Mouse (Mus musculus) limb, embryonic 10.5 days (tissue): ENCODE measurements around the gene Mitf. TPM values are rescaled to one million over a fixed set of nuclear protein-coding genes. Genes with fewer than 3 reads are reported as not detected.

Experiments
- DNase-seq: peaks from one replicate; pipeline ENCODE4 v3.0.0-alpha.2; 2017; ENCODE audit warnings: low spot score
- H3K27ac ChIP-seq: fragments of 300-500 bp; sonication (generic); 2 replicates; pipeline ENCODE4 v1.5.1; 2016; ENCODE audit warnings: mild to moderate bottlenecking
- H3K27me3 ChIP-seq: fragments of 300-500 bp; sonication (generic); 2 replicates; pipeline ENCODE4 v1.6.1; 2016; ENCODE audit warnings: low read depth, mild to moderate bottlenecking; ENCODE audit not compliant: poor library complexity, severe bottlenecking
- H3K36me3 ChIP-seq: fragments of 300-500 bp; sonication (generic); 2 replicates; pipeline ENCODE4 v1.6.1; 2016; ENCODE audit warnings: mild to moderate bottlenecking, moderate library complexity
- H3K4me1 ChIP-seq: fragments of 300-500 bp; sonication (generic); 2 replicates; pipeline ENCODE4 v1.6.1; 2016
- H3K4me3 ChIP-seq: fragments of 300-500 bp; sonication (generic); 2 replicates; pipeline ENCODE4 v1.5.1; 2016; ENCODE audit warnings: mild to moderate bottlenecking, moderate library complexity
- H3K9me3 ChIP-seq: fragments of 300-500 bp; sonication (generic); replicated peaks from 2 replicates; pipeline ENCODE4 v1.6.1; 2016; ENCODE audit warnings: mild to moderate bottlenecking
- WGBS: fragments of 180-500 bp; shearing (Covaris S2); methylation state at CpG from one replicate; pipeline ENCODE4 v1.1.7; 2016; 5-methylcytosine and 5-hydroxymethylcytosine counted together
- polyA plus RNA-seq: library from polyadenylated mRNA; unstranded; fragments of >200 nt; fragmentation: Nextera tagmentation; extraction: Ambion mirVana; gene quantifications from 2 replicates; pipeline ENCODE4 v1.2.1, GENCODE M21; 2016

Gene Mitf
- polyA plus RNA-seq, 1 experiment from 2014 or later: 0.80 TPM

DNA sequence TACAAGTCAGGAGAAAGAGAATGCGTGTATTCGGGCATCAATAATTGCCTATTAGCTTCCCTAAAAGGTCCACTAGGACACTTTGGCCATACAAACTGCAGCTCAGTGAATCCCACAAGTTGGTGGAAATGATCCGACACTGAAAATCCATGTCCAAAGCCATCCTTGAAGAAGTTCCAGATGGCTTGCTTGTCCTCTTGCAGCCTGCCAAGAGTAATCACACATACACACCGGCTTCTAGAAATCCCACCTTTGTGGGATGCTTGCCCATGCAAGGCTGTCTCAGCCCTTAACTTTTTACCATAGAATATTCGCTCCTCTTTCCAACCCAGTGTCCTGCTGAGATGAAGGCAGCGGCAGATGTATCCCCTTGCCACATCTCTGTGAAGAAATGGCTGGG, 240.9 kb downstream of the Mitf start:
- Histone ChIP-seq H3K27me3 (no peaks in the 10 kb centered on the region), H3K36me3 (no peaks in the 10 kb centered on the region), H3K9me3 (no peaks in the 10 kb centered on the region), H3K4me1 (0 out of 2 replicates have a peak, but pooled peaks cover 3% of the 10 kb centered on the region), H3K27ac (no peak overlapping the region), H3K4me3 (no peak overlapping the region)
- no peak for DNase-seq
- 72% methylated on average over 6 of the region's 6 CpGs for WGBS

DNA sequence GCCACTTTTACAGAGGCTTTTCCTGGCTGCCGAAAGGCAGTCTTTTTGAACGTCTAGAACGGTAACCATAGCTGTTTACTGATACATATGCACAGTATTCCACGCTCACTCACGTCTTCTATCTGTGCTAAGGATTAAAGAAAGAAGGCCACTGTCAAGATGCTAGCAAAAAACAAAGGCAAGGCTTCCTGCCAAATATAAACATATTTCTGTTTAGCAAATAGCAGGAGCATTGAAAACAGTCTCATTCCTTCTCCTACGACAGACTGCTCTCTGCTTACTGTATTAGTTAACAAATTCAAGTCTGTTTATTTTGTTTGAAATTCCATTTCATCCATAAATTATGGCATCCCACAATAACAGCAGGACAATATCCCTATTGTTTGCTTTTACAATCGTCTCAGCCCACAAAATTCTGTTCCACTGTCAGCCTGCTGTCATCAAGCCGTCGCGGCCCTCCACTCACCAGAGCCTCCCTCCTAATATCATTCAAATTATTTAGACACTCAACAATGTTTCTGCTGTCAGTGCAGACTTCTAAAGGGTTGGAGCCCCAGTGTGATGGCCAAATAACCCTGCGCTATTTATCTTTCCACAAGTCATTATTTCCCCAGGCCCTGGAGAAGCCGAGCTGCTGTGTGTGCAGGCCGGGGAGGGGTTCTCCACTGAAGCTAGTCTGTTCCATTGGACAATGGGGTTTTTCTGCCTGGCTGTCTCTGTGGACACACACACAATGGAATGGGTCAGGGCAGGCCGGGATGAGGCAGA, 242.0 kb downstream of the Mitf start:
- no peaks in the 10 kb centered on the region for H3K9me3 ChIP-seq
- H3K4me3 ChIP-seq: no peak overlapping the region
- 0 out of 2 replicates have a peak, but pooled peaks cover 3% of the 10 kb centered on the region for H3K4me1 ChIP-seq
- DNase-seq: no peak
- no peaks in the 10 kb centered on the region for H3K27me3 ChIP-seq
- 73% methylated on average over 14 of the region's 14 CpGs for WGBS
- H3K27ac ChIP-seq: no peak overlapping the region
- no peaks in the 10 kb centered on the region for H3K36me3 ChIP-seq

DNA sequence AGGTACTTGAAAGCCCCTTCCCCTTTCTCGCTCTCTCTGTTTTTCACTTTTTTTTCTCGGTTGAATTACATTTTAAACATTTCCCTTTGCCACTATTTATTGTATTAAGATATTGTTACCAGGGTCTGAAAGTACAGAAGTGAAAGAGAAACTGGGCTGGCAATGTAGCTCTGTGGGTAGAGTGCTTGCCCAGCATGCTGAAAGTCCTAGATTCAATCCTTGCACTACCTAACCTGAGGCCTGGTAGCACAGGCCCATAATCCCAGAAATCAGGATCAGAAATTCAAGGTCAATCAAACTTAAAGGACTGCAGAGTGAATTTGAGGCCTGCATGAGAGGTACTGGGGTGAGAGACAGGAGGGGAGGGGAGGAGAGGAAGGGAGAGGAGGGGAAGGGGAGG, 242.7 kb downstream of the Mitf start:
- Histone ChIP-seq H3K27me3 (no peaks in the 10 kb centered on the region), H3K4me3 (no peak overlapping the region), H3K4me1 (0 out of 2 replicates have a peak, but pooled peaks cover 3% of the 10 kb centered on the region), H3K9me3 (no peaks in the 10 kb centered on the region), H3K27ac (no peak overlapping the region), H3K36me3 (no peaks in the 10 kb centered on the region)
- DNase-seq: no peak
- 87% methylated on average over 2 of the region's 2 CpGs for WGBS

DNA sequence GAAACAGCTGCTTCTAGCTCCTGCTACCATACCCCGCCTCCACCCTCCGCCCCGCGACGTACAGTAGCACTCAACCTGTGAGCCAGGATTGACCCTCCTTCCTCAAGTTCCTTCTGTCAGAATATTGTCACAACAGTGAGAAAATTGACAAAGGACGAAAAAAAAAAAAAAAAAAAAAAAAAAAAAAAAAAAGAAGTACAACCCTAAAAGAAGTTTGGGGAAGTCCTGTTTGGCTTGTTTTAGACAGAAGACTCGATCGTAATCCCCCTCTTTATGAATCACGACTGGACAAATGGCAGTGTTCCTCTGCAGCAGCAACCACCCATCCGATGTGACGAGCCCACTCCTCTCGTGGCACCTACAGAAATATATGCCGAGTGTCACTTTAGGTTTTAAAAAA, 255.0 kb downstream of the Mitf start:
- no peaks in the 10 kb centered on the region for H3K27me3 ChIP-seq
- WGBS: 94% methylated on average over 13 of the region's 13 CpGs

DNA sequence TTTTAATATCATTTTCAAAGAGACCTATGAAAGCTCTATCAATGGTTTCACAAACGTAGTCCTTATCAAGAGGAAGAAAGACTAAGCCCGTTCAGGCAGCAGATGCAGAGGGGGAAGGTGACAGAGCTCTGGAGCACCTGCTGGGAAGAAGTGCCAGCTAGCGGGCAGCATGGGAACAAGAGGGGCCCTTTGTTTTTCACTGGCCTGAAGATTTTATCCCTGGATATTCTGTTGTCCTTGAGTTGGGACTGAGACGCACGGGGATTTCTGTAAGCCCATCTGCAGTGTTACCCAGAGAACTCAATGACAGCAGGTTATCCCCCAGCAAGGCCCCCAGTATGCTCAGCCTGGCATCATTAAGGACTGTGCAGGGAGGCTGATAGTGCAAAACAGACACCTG, 258.1 kb downstream of the Mitf start:
- no peak for DNase-seq
- Histone ChIP-seq H3K27me3 (no peaks in the 10 kb centered on the region), H3K4me3 (no peak overlapping the region), H3K36me3 (no peaks in the 10 kb centered on the region), H3K27ac (no peak overlapping the region), H3K4me1 (no peaks in the 10 kb centered on the region), H3K9me3 (no peaks in the 10 kb centered on the region)
- WGBS: 32% methylated on average over 5 of the region's 5 CpGs

More for the DNA sequence above, 255.0 kb downstream of the Mitf start:
- Histone ChIP-seq H3K9me3 (no peaks in the 10 kb centered on the region), H3K27ac (no peak overlapping the region), H3K36me3 (no peaks in the 10 kb centered on the region), H3K4me1 (no peaks in the 10 kb centered on the region), H3K4me3 (no peak overlapping the region)
- DNase-seq: no peak

DNA sequence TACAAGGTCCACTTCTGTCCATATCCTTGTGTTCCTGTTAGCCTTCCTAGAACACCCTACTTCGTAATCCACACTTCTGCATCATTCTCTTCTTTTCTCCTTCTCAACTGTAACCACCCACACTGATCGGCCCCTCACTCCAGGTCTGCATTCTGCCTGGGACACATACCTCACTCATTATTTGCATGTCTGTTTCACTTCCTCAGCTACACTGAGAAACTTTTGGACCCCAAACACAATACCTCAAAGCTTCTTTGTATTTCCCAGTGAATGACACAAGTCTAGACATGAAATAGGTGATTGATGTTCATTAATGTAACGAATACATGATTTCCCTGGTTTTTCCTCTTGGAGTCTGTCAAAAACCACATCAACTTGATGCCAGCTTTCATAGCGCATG, 259.6 kb downstream of the Mitf start:
- Histone ChIP-seq H3K9me3 (no peaks in the 10 kb centered on the region), H3K4me3 (no peak overlapping the region), H3K27ac (no peak overlapping the region), H3K27me3 (no peaks in the 10 kb centered on the region), H3K4me1 (no peaks in the 10 kb centered on the region), H3K36me3 (no peaks in the 10 kb centered on the region)
- no peak for DNase-seq
- WGBS: 93% methylated on average over 4 of the region's 4 CpGs

Other genes with a start within 250 kb of the Mitf start
- gene Frmd4b, start 189.5 kb upstream of the Mitf start, polyA plus RNA-seq: 14.2 and 14.8 TPM in 2 replicates